In genomic region chr9:64903386-64903785, GRCm38 (mm10) we compare ENCODE assay signal across 9 mouse cellular contexts. TPM values are rescaled to one million over a fixed set of nuclear protein-coding genes. Genes with fewer than 3 reads are reported as not detected.
DNase-seq lines count a peak whose midpoint lies in the region; ATAC-seq and TF ChIP-seq lines count a peak whose summit lies in the region.
"Had no signal": no experiment of that assay in that cellular context is flagged by ENCODE, and none has a peak within 500 bp of the region (broad histone marks: within the 10 kb centered on the region; RNA-seq: fewer than 3 reads in every experiment).

No protein-coding gene starts in this region.

- no peak overlapping the region for H3K4me2 ChIP-seq in midbrain, embryonic 11.5 days
- H3K4me2 ChIP-seq in midbrain, embryonic 15.5 days, result no peak overlapping the region
- H3K4me2 ChIP-seq in liver, embryonic 14.5 days (ENCODE audit: low read depth), result no peak overlapping the region
- H3K4me2 ChIP-seq: stomach, embryonic 15.5 days had no signal

- peak; percentile 85 for TF ChIP-seq CTCF in liver, embryonic 14.5 days (IDR thresholded peaks at IDR 0.05; ENCODE audit: low read depth)

- no peak overlapping the region for H3K9ac ChIP-seq in midbrain, embryonic 11.5 days (ENCODE audit: low read length)
- no peak overlapping the region for H3K9ac ChIP-seq in midbrain, embryonic 15.5 days
- no peak overlapping the region for H3K9ac ChIP-seq in liver, embryonic 14.5 days (replicated peaks)
- H3K9ac ChIP-seq: stomach, embryonic 15.5 days had no signal

- no peaks in the 10 kb centered on the region for H3K4me1 ChIP-seq in midbrain, embryonic 11.5 days (ENCODE audit: control insufficient read depth, insufficient read depth, low read length)
- no peaks in the 10 kb centered on the region for H3K4me1 ChIP-seq in midbrain, embryonic 15.5 days
- no peaks in the 10 kb centered on the region for H3K4me1 ChIP-seq in liver, embryonic 14.5 days (replicated peaks; ENCODE audit: control insufficient read depth in 2 of 2, insufficient read depth in 2 of 2, low read length in 1 of 2)
- H3K4me1 ChIP-seq: stomach, embryonic 15.5 days had no signal

- WGBS in midbrain, embryonic 11.5 days, result 72% methylated on average over 3 of the region's 3 CpGs
- WGBS in midbrain, embryonic 15.5 days, result 67% methylated on average over 3 of the region's 3 CpGs
- 69% methylated on average over 3 of the region's 3 CpGs for WGBS in liver, embryonic 14.5 days (ENCODE audit: insufficient replicate concordance)

- peak; percentile 92 for DNase-seq in midbrain, embryonic 11.5 days (ENCODE audit: low spot score, missing footprints)
- peak; percentile 95 for DNase-seq in brain, adult 2 months (ENCODE audit: low read depth, low spot score)
- DNase-seq in induced T-regulatory cell, adult 2 months (ENCODE audit: low read depth), result peak; percentile 83
- DNase-seq in liver, embryonic 14.5 days (ENCODE audit: low read depth in 3 of 3, low spot score in 3 of 3), result peak; percentile 50 to 58 (median 55)
- DNase-seq in right cerebral cortex, adult 2 months (ENCODE audit: low spot score in 2 of 2), result peak; percentile 71 to 78
- DNase-seq in urinary bladder, adult 2 months (ENCODE audit: low spot score), result peak; percentile 45

- no peak overlapping the region for H3K4me3 ChIP-seq in midbrain, embryonic 11.5 days (ENCODE audit: low read depth, low read length)
- H3K4me3 ChIP-seq in midbrain, embryonic 15.5 days, result no peak overlapping the region
- H3K4me3 ChIP-seq in liver, embryonic 14.5 days (ENCODE audit: insufficient read depth in 1 of 2, low read depth in 2 of 2, low read length in 2 of 2), result no peak overlapping the region
- H3K4me3 ChIP-seq: stomach, embryonic 15.5 days had no signal

- H3K9me3 ChIP-seq in midbrain, embryonic 11.5 days (ENCODE audit: control insufficient read depth, low read length), result no peaks in the 10 kb centered on the region
- no peaks in the 10 kb centered on the region for H3K9me3 ChIP-seq in midbrain, embryonic 15.5 days
- no peaks in the 10 kb centered on the region for H3K9me3 ChIP-seq in liver, embryonic 14.5 days (ENCODE audit: control insufficient read depth, low read length)
- H3K9me3 ChIP-seq: stomach, embryonic 15.5 days had no signal

- no peaks in the 10 kb centered on the region for H3K36me3 ChIP-seq in midbrain, embryonic 11.5 days (ENCODE audit: control insufficient read depth, insufficient read depth, low read length)
- H3K36me3 ChIP-seq in midbrain, embryonic 15.5 days (replicated peaks), result peaks cover 13% of the 10 kb centered on the region; the same call in 1 of the 2 replicates
- H3K36me3 ChIP-seq in liver, embryonic 14.5 days (replicated peaks; ENCODE audit: control insufficient read depth, insufficient read depth, low read depth), result peaks cover 72% of the 10 kb centered on the region
- H3K36me3 ChIP-seq: stomach, embryonic 15.5 days had no signal

- no peak for ATAC-seq in midbrain, embryonic 11.5 days (ENCODE audit: low FRiP score)
- no peak for ATAC-seq in midbrain, embryonic 15.5 days (replicated peaks)
- ATAC-seq in erythroid progenitor cell, adult 5-6 weeks (replicated peaks; ENCODE audit: low FRiP score, poor library complexity, severe bottlenecking), result peak; percentile 68; the same call in 1 of the 2 replicates
- ATAC-seq in liver, embryonic 14.5 days (ENCODE audit: insufficient read depth), result 0 out of 2 replicates have a peak, but pooled peaks have one; percentile 26

- TF ChIP-seq EP300 in liver, embryonic 14.5 days (IDR thresholded peaks at IDR 0.05; ENCODE audit: low read depth), result no peak

- no peaks in the 10 kb centered on the region for H3K27me3 ChIP-seq in midbrain, embryonic 11.5 days (ENCODE audit: control insufficient read depth, insufficient read depth, low read length)
- H3K27me3 ChIP-seq in midbrain, embryonic 15.5 days (replicated peaks), result no peaks in the 10 kb centered on the region
- H3K27me3 ChIP-seq in liver, embryonic 14.5 days (ENCODE audit: control insufficient read depth, insufficient read depth, low read length), result no peaks in the 10 kb centered on the region
- H3K27me3 ChIP-seq: stomach, embryonic 15.5 days had no signal

- H3K27ac ChIP-seq in midbrain, embryonic 11.5 days (ENCODE audit: low read depth, low read length), result no peak overlapping the region
- no peak overlapping the region for H3K27ac ChIP-seq in midbrain, embryonic 15.5 days
- H3K27ac ChIP-seq in liver, embryonic 14.5 days, result no peak overlapping the region
- H3K27ac ChIP-seq: stomach, embryonic 15.5 days had no signal

RNA-seq across cellular contexts. Expression of gene Slc24a1, which starts 48.0 kb away (rescaled TPM):
- not detected in 2 replicates for polyA plus RNA-seq in midbrain, embryonic 11.5 days (2014; fragmentation: Nextera tagmentation; extraction: Ambion mirVana)
- polyA plus RNA-seq in midbrain, embryonic 15.5 days (2015; fragmentation: Nextera tagmentation; extraction: Ambion mirVana), result 0.05 TPM in 1 of 2 replicates, not detected in the other
- not detected in 2 replicates for total RNA-seq in erythroid progenitor cell, adult 5-6 weeks (2015; ENCODE audit: low replicate concordance)
- total RNA-seq in erythroid progenitor cell, adult 5-6 weeks (2017; ENCODE audit: low replicate concordance), result 0.51 TPM in 1 of 2 replicates, not detected in the other
- polyA plus RNA-seq in liver, embryonic 14.5 days (2012; rRNA removed), result 0.02 and 0.03 TPM in 2 replicates
- polyA plus RNA-seq in liver, embryonic 14.5 days (2014; fragmentation: Nextera tagmentation; extraction: Ambion mirVana), result 0.03 TPM in 1 of 2 replicates, not detected in the other
- polyA plus RNA-seq in urinary bladder, adult 2 months (2012; rRNA removed), result 0.04 TPM in 1 of 2 replicates, not detected in the other

RNA-seq across cellular contexts. Expression of gene Ints14, which starts 57.3 kb away (rescaled TPM):
- 78.5 and 84.3 TPM in 2 replicates for polyA plus RNA-seq in midbrain, embryonic 11.5 days (2014; fragmentation: Nextera tagmentation; extraction: Ambion mirVana)
- 36.2 and 38.3 TPM in 2 replicates for polyA plus RNA-seq in midbrain, embryonic 15.5 days (2015; fragmentation: Nextera tagmentation; extraction: Ambion mirVana)
- total RNA-seq in erythroid progenitor cell, adult 5-6 weeks (2015; ENCODE audit: low replicate concordance), result 10.5 and 22.7 TPM in 2 replicates
- 8.8 and 11.7 TPM in 2 replicates for total RNA-seq in erythroid progenitor cell, adult 5-6 weeks (2017; ENCODE audit: low replicate concordance)
- polyA plus RNA-seq in liver, embryonic 14.5 days (2012; rRNA removed), result 13.7 and 14.8 TPM in 2 replicates
- polyA plus RNA-seq in liver, embryonic 14.5 days (2014; fragmentation: Nextera tagmentation; extraction: Ambion mirVana), result 23.3 and 28.1 TPM in 2 replicates
- polyA plus RNA-seq in urinary bladder, adult 2 months (2012; rRNA removed), result 24.3 and 25.1 TPM in 2 replicates

Comparison
In these comparisons a context has a peak if more than half of its experiments do, and no peak if none do; other contexts are left out.
1. ATAC-seq: peak in erythroid progenitor cell, adult 5-6 weeks (single experiment) and liver, embryonic 14.5 days (single experiment); none in midbrain, embryonic 11.5 days (single experiment) and midbrain, embryonic 15.5 days (single experiment).
2. DNase-seq: peak in every context shown above with its lines; median percentile 95 in brain, adult 2 months; 92 in midbrain, embryonic 11.5 days; 83 in induced T-regulatory cell, adult 2 months; 74 in right cerebral cortex, adult 2 months; 55 in liver, embryonic 14.5 days; 45 in urinary bladder, adult 2 months.